Mouse (Mus musculus) MEL (cell line): Measurements from ENCODE around the gene Spem1. TPM values are rescaled to one million over a fixed set of nuclear protein-coding genes. Genes with fewer than 3 reads are reported as not detected.

Experiments
- DNase-seq: peaks from one replicate; pipeline ENCODE4 v3.0.0; 2011; ENCODE audit warnings: low read depth, low spot score
- H3K27ac ChIP-seq: 2 replicates; pipeline ENCODE4 v1.5.1; 2012; ENCODE audit warnings: low read depth, mild to moderate bottlenecking, control low read depth, low read length, moderate library complexity; ENCODE audit not compliant: control insufficient read depth
- H3K27me3 ChIP-seq, 2 experiments: fragments of 150-350 bp in 1 of 2; sonication (generic) in 1 of 2; 2 replicates each; pipeline ENCODE4 v1.6.1; 2012; ENCODE audit warnings: low read length in 2 of 2, mild to moderate bottlenecking in 2 of 2, improper control_type of control experiment in 1 of 2, moderate library complexity in 1 of 2; ENCODE audit not compliant: insufficient read depth in 2 of 2, control insufficient read depth in 1 of 2
- H3K36me3 ChIP-seq, 2 experiments: 2 replicates each; pipeline ENCODE4 v1.6.1; 2012 to 2014; ENCODE audit warnings: low read length in 2 of 2, improper control_type of control experiment in 1 of 2, inconsistent platforms in 1 of 2, mild to moderate bottlenecking in 1 of 2; ENCODE audit not compliant: insufficient read depth in 2 of 2, control insufficient read depth in 1 of 2
- H3K4me1 ChIP-seq, 2 experiments: fragments of 150-350 bp in 1 of 2; sonication (generic) in 1 of 2; 2 replicates each; pipeline ENCODE4 v1.6.1; 2012; ENCODE audit warnings: low read length in 2 of 2, improper control_type of control experiment in 1 of 2, mild to moderate bottlenecking in 1 of 2; ENCODE audit not compliant: insufficient read depth in 2 of 2, control insufficient read depth in 1 of 2
- H3K4me3 ChIP-seq, 2 experiments: fragments of 150-350 bp in 1 of 2; sonication (generic) in 1 of 2; 2 replicates each; pipeline ENCODE4 v1.5.1; 2012; ENCODE audit warnings: low read depth in 2 of 2, low read length in 2 of 2, mild to moderate bottlenecking in 2 of 2, moderate library complexity in 2 of 2, control low read depth in 1 of 2, improper control_type of control experiment in 1 of 2; ENCODE audit not compliant: control insufficient read depth in 1 of 2, insufficient read depth in 1 of 2
- H3K79me2 ChIP-seq: 2 replicates; pipeline ENCODE4 v1.6.1; 2012; ENCODE audit warnings: mild to moderate bottlenecking, low read length, moderate library complexity; ENCODE audit not compliant: control insufficient read depth, poor library complexity, insufficient read depth
- H3K9ac ChIP-seq: 2 replicates; pipeline ENCODE4 v1.6.1; 2012; ENCODE audit warnings: low read depth, mild to moderate bottlenecking, control low read depth, low read length, moderate library complexity; ENCODE audit not compliant: control insufficient read depth, poor library complexity, severe bottlenecking
- H3K9me3 ChIP-seq: fragments of 150-350 bp; sonication (generic); replicated peaks from 2 replicates; pipeline ENCODE4 v1.6.1; 2012; ENCODE audit warnings: mild to moderate bottlenecking, low read length, improper control_type of control experiment, moderate library complexity; ENCODE audit not compliant: insufficient read depth
- BHLHE40 ChIP-seq: IDR thresholded peaks from 2 replicates; pipeline ENCODE4 v1.6.1; 2012; ENCODE audit warnings: low read depth, mild to moderate bottlenecking, inconsistent platforms, low read length, improper control_type of control experiment, borderline replicate concordance
- CHD2 ChIP-seq: IDR thresholded peaks from 2 replicates; pipeline ENCODE4 v1.6.1; 2011; ENCODE audit warnings: low read length, improper control_type of control experiment
- CTCF ChIP-seq, 3 experiments: IDR thresholded peaks in 2 of 3; conservative IDR thresholded peaks in 1 of 3; 2 replicates each; pipeline ENCODE4 v1.5.1; 2011 to 2012; ENCODE audit warnings: low read length in 3 of 3, low read depth in 2 of 3, mild to moderate bottlenecking in 2 of 3, improper control_type of control experiment in 1 of 3, inconsistent platforms in 1 of 3, mixed read lengths in 1 of 3, moderate library complexity in 1 of 3; ENCODE audit not compliant: control insufficient read depth in 1 of 3, insufficient read depth in 1 of 3, poor library complexity in 1 of 3, severe bottlenecking in 1 of 3
- ETS1 ChIP-seq: IDR thresholded peaks from 2 replicates; pipeline ENCODE4 v1.6.1; 2012; ENCODE audit warnings: low read depth, mild to moderate bottlenecking, inconsistent platforms, low read length, improper control_type of control experiment, moderate library complexity
- GABPA ChIP-seq: IDR thresholded peaks from 2 replicates; pipeline ENCODE4 v1.6.1; 2012; ENCODE audit warnings: low read depth, mild to moderate bottlenecking, inconsistent platforms, low read length, improper control_type of control experiment, moderate library complexity
- GATA1 ChIP-seq: IDR thresholded peaks from 2 replicates; pipeline ENCODE4 v1.6.1; 2011; ENCODE audit warnings: low read depth, low read length, improper control_type of control experiment
- JUND ChIP-seq: IDR thresholded peaks from 2 replicates; pipeline ENCODE4 v1.6.1; 2011; ENCODE audit warnings: low read depth, mild to moderate bottlenecking, improper control_type of control experiment, low read length
- MAZ ChIP-seq: IDR thresholded peaks from 2 replicates; pipeline ENCODE4 v1.6.1; 2012; ENCODE audit warnings: low read depth, mild to moderate bottlenecking, inconsistent platforms, low read length, improper control_type of control experiment
- MEF2A ChIP-seq: IDR thresholded peaks from 2 replicates; pipeline ENCODE4 v1.6.1; 2014; ENCODE audit warnings: low read depth, mild to moderate bottlenecking, inconsistent platforms, low read length, improper control_type of control experiment; ENCODE audit not compliant: poor library complexity, insufficient replicate concordance, severe bottlenecking; ENCODE audit errors: extremely low read depth
- MXI1 ChIP-seq: IDR thresholded peaks from 2 replicates; pipeline ENCODE4 v1.6.1; 2011; ENCODE audit warnings: mild to moderate bottlenecking, low read depth, low read length, improper control_type of control experiment
- MYB ChIP-seq: IDR thresholded peaks from 2 replicates; pipeline ENCODE4 v1.6.1; 2011; ENCODE audit warnings: mild to moderate bottlenecking, low read depth, low read length, improper control_type of control experiment
- MYC ChIP-seq: IDR thresholded peaks from 2 replicates; pipeline ENCODE4 v1.6.1; 2011; ENCODE audit warnings: low read depth, mild to moderate bottlenecking, low read length, improper control_type of control experiment, moderate library complexity
- NELFE ChIP-seq: IDR thresholded peaks from 2 replicates; pipeline ENCODE4 v1.6.1; 2011; ENCODE audit warnings: low read depth, low read length, improper control_type of control experiment
- POLR2A ChIP-seq, 2 experiments: IDR thresholded peaks; 2 replicates each; pipeline ENCODE4 v1.6.1; 2011 to 2012; ENCODE audit warnings: low read length in 2 of 2, mild to moderate bottlenecking in 2 of 2, control low read depth in 1 of 2, improper control_type of control experiment in 1 of 2, low read depth in 1 of 2, moderate library complexity in 1 of 2; ENCODE audit not compliant: control insufficient read depth in 1 of 2, insufficient read depth in 1 of 2, poor library complexity in 1 of 2
- POLR2AphosphoS2 ChIP-seq: IDR thresholded peaks from 2 replicates; pipeline ENCODE4 v1.6.1; 2011; ENCODE audit warnings: low read length, improper control_type of control experiment
- POLR2AphosphoS5 ChIP-seq: IDR thresholded peaks from 2 replicates; pipeline ENCODE4 v1.6.1; 2012; ENCODE audit warnings: low read depth, borderline replicate concordance, mild to moderate bottlenecking, inconsistent platforms, low read length, moderate library complexity, mixed read lengths
- RAD21 ChIP-seq: IDR thresholded peaks from 2 replicates; pipeline ENCODE4 v1.6.1; 2011; ENCODE audit warnings: mild to moderate bottlenecking, low read depth, low read length, improper control_type of control experiment
- RCOR1 ChIP-seq: IDR thresholded peaks from 2 replicates; pipeline ENCODE4 v1.6.1; 2012; ENCODE audit warnings: low read depth, mild to moderate bottlenecking, inconsistent platforms, low read length, improper control_type of control experiment
- SIN3A ChIP-seq: IDR thresholded peaks from 2 replicates; pipeline ENCODE4 v1.6.1; 2012; ENCODE audit warnings: low read length, improper control_type of control experiment, inconsistent platforms
- SMC3 ChIP-seq: IDR thresholded peaks from 2 replicates; pipeline ENCODE4 v1.6.1; 2011; ENCODE audit warnings: low read depth, low read length, improper control_type of control experiment
- TBP ChIP-seq: IDR thresholded peaks from 2 replicates; pipeline ENCODE4 v1.8.0; 2011; ENCODE audit warnings: low read depth, low read length, improper control_type of control experiment
- USF1 ChIP-seq: IDR thresholded peaks from 2 replicates; pipeline ENCODE4 v1.6.1; 2014; ENCODE audit warnings: low read depth, mild to moderate bottlenecking, inconsistent platforms, low read length, improper control_type of control experiment, moderate library complexity
- ZMIZ1 ChIP-seq: IDR thresholded peaks from 2 replicates; pipeline ENCODE4 v1.6.1; 2012; ENCODE audit warnings: low read depth, mild to moderate bottlenecking, inconsistent platforms, low read length, improper control_type of control experiment, moderate library complexity
- ZNF384 ChIP-seq: IDR thresholded peaks from 2 replicates; pipeline ENCODE4 v1.6.1; 2012; ENCODE audit warnings: low read depth, mild to moderate bottlenecking, inconsistent platforms, low read length, improper control_type of control experiment
- polyA plus RNA-seq, 2 experiments: library from polyadenylated mRNA; stranded (reverse) in 1 of 2; unstranded in 1 of 2; fragments of >175 nt in 1 of 2; fragments of >200 nt in 1 of 2; gene quantifications; 2 replicates each; pipeline versions ENCODE4 v1.2.1 to v1.2.4; 2012; ENCODE audit warnings: low replicate concordance in 2 of 2, low read depth in 1 of 2; ENCODE audit not compliant: insufficient read length in 2 of 2, insufficient read depth in 1 of 2, missing spikeins in 1 of 2
- total RNA-seq: library from RNA; depleted of rRNA; stranded (reverse); fragments of 300-350 nt; gene quantifications from 2 replicates; pipeline ENCODE4 v1.2.3, GENCODE M21; 2012

Gene Spem1
- total and polyA plus RNA-seq, 3 experiments, result 0.15 to 0.19 TPM; not detected in 1

DNA sequence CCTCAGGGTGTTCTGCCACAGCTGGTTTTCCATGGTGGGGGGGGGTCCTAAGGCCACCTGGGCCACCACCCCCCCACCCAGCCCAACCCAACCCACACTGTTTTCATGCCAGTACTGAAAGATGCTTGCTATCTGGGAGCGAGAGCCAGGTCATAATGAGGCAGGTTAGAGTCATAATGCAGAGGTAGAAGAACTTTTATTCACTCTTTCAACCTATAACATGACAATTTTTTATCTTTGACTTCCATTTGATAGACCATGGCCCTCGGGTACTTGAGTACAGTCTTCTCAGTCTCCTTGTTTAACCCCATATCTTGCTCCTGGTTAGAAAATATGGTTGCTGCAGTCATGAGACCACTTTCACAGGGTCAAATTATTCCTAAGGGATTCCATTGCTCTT is 3.6 kb downstream of the Spem1 start, which contains the start of gene Spem2:
Spem2 (minus strand) TSS at position 101 of the 400 bp plus-strand sequence.
- Histone ChIP-seq H3K4me3 (no peak within 1 kb of the TSS), H3K79me2 (no peaks in the 10 kb centered on the region), H3K27me3 (0 out of 4 replicates have a peak, but pooled peaks cover 0 to 2% of the 10 kb centered on the region in 2 experiments), H3K36me3 (no peaks in the 10 kb centered on the region), H3K9me3 (no peaks in the 10 kb centered on the region), H3K27ac (no peak within 1 kb of the TSS), H3K9ac (no peak within 1 kb of the TSS), H3K4me1 (no peaks in the 10 kb centered on the region)
- TF ChIP-seq BHLHE40 (no peak), CHD2 (no peak), RAD21 (no peak), SMC3 (no peak), GABPA (no peak), MAZ (no peak)
- no peak for DNase-seq

DNA sequence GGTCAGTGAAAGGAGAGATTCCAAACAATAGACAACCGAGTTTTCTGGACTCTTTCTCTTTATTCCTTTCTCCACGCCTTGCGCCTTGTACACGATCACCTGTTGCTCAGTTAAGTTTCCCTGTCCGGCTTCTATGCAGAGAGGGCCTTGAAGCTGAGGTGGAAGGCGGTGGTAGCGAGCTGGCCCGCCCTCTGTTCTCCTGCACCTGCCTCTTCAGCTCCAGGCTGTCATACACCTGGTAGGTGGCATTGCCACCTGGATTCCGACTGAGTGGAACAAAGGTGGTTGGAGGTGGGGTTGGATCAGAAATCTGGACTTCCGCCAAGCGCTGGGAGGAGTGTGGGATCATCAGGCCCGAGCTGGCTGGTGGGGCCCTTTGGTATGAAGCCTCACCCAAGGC is 5.5 kb downstream of the Spem1 start:
- H3K9me3 ChIP-seq, result no peaks in the 10 kb centered on the region
- peaks cover 0 to 2% of the 10 kb centered on the region in 2 experiments; a peak in 1 of 4 replicates for H3K27me3 ChIP-seq
- H3K9ac ChIP-seq, result no peak overlapping the region
- no peak overlapping the region for H3K4me3 ChIP-seq
- no peak for DNase-seq
- TF ChIP-seq MXI1, result no peak
- TF ChIP-seq ZNF384, result no peak
- TF ChIP-seq JUND, result no peak
- no peak for TF ChIP-seq ETS1
- TF ChIP-seq RAD21, result no peak
- TF ChIP-seq POLR2AphosphoS5, result no peak
- TF ChIP-seq NELFE, result no peak
- no peak for TF ChIP-seq POLR2A (IDR thresholded peaks at IDR 0.05; ENCODE audit: control insufficient read depth in 1 of 2, insufficient read depth in 1 of 2, low read depth in 1 of 2, low read length in 2 of 2, poor library complexity in 1 of 2)
- TF ChIP-seq MYB, result no peak
- no peak for TF ChIP-seq CTCF (IDR thresholded peaks at IDR 0.05 in 2 of 3, conservative IDR thresholded peaks at IDR 0.05 in 1 of 3; ENCODE audit: control insufficient read depth in 1 of 3, insufficient read depth in 1 of 3, low read depth in 2 of 3, low read length in 3 of 3, poor library complexity in 1 of 3, severe bottlenecking in 1 of 3)
- no peak for TF ChIP-seq SIN3A
- TF ChIP-seq ZMIZ1, result no peak
- no peak for TF ChIP-seq TBP
- no peak for TF ChIP-seq MYC
- TF ChIP-seq MAZ, result no peak
- TF ChIP-seq USF1, result no peak
- no peak for TF ChIP-seq GATA1
- TF ChIP-seq POLR2AphosphoS2, result no peak
- no peak for TF ChIP-seq RCOR1
- no peak for TF ChIP-seq MEF2A
- H3K79me2 ChIP-seq, result no peaks in the 10 kb centered on the region
- H3K4me1 ChIP-seq, result no peaks in the 10 kb centered on the region
- no peak overlapping the region for H3K27ac ChIP-seq
- no peaks in the 10 kb centered on the region for H3K36me3 ChIP-seq
